Mouse (Mus musculus) mouse trophoblast stem cell (cell line): ENCODE results near the gene Specc1l.
"Not testable (repeated sequence)": the region's sequence is repeated elsewhere in the genome, so short reads cannot be mapped to it uniquely, and the experiment has no call there.

Experiments
- in situ Hi-C, 2 experiments: fragments of 300-500 bp; cut with MseI, MboI; formaldehyde crosslinking; loops; 2 replicates in 1 of 2; 3 replicates in 1 of 2; pipeline ENCODE4 v1.15.1; 2025

Specc1l gene

DNA sequence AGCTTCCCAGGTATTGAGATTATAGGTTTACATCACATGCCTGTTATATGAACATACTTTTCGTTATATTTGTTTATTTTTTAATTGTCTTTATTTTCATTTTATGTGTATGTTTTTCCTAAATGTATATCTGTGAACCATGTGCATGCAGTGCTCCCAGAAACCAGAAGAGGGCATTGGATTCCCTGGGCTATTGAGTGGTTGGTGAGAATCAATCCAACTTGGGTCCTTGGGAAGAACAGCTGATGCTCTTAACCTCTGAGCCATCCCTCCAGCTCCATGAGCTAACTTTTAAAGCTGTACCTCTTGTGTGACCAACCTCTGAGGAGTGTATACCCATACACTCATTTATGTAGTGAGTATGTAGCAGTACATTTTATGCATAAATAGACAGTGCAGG lies 65.6 kb downstream of the Specc1l start:
- in situ Hi-C loops = no loop called here

DNA sequence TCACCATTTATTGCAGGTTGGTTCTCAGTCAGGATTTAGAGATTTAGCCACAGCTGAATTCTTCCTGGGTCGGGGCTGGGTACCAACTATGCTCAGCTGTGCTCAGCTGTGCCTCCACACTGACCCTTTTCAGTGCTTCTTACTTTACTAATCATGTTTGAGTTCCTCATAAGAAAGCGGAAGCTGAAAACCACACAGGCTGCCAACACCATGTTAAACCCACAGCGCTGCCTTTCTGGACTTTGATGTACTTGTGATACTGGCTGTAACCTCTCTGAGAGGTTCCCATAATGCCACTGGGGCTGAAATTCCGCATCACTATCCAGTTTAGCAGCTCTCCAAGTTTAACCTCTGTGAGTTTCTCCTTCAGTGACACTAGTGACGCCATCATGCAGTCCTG lies 70.8 kb downstream of the Specc1l start:
- in situ Hi-C loops = no loop called here

DNA sequence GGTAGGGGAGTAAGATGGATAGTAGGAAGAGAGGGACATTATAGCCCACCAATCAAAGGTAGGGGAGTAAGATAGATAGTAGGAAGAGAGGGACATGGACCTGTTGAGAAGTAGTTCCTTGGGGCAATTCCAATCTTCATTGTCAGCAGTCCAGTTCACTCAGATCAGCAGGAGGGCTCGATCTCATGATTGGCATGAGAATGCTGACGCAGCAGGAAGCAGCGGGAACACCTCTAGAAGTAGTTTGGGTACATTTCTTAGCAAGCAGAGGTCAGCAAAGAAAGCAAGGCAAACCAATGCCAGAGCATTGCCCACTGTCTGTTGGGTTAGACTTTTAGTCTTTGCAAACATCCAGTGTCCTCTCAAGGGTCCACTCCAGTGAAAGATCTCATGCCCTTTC lies 71.9 kb downstream of the Specc1l start:
- in situ Hi-C loops = no loop called here

DNA sequence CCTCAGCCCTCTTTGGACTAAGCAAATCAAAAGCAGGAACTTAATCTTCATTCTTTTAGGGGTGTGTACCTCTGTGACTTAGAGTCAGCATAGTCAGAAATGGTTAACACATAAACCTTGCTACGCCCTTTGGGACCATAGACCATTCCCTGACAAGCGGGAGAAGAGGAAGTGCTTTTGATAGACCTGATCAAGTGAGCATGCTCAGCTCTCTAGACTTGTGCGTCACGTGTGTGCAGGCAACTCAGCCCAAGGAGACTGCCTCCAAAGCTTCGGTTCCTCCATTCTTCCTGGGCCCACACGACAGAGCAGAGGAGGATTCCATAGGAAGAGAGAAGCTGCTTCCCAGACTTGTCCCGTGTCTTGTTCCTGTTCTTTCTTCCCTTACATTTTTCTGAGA lies 76.7 kb downstream of the Specc1l start:
- in situ Hi-C loops = no loop called here

DNA sequence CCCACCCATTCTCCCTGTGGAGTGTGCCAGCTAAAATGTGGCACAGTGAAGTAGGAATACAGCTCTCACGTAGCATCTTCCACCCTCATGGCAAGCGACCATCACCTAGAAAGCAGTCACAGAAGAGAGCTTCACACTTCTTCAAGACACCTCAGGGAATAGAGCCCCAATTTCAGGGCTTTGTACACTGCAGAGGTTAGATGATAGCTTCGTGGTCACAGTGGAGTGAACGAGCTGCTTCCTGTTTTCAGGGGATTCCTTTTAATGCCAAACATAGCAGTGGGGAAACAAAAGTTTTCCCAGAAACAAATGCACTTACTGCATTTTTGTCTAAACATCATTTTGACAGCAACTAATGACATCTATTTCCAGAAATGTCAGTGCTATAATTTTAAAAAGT lies 77.5 kb downstream of the Specc1l start:
- in situ Hi-C loops = no loop called here

DNA sequence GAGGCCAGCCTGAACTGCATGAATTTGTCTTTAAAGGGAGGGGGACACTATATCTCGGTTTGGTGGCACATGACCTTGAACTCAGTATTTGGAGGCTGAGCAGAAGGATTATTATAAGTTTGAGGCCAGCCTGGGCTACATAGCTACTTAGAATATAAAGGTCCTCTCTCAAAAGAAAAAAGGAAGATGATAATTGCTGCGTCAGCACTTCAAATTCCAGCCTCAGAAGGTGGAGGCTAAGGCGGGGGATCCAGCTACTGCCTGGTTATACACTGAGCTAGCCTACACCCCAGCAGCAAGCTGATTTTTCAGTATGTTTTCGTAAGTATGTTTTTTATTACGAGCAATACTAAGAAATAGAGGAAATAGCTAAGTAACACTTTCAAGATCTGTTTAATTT lies 78.8 kb downstream of the Specc1l start:
- in situ Hi-C loops = no loop called here

DNA sequence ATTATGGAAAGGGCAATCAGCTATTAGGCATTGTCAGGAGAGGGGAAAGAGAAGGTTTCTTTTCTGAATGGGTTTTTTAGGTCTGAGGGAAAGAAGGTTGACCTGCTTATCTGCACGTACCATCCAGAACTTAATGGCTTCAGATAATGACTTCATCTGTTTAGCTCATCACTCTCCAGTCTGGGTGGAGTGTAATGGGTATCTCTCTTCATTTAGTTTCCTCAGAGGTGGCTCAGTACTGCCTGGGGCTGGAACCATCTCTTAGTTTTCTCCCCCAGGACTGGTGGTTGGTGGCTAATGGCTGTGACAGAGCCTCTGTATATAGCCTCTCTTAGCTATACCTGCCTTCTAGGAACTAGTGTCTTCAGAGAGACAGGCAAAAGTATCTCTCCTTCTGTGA lies 79.5 kb downstream of the Specc1l start:
- in situ Hi-C loops = no loop called here

DNA sequence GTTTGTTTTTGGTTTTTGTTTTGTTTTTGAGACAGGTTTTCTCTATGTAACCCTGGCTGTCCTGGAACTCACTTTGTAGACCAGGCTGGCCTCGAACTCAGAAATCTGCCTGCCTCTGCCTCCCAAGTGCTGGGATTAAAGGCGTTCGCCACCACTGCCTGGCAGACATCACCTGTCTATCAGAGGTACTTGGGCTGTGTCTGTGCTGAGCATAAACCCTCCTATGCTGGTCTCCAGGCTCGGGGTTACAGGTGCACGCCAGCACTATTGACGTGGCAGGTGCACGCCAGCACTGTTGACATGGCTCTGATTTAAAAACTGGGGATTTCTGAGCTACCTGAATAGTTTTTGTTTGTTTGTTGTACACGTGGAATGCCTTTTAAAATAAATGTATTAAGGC lies 80.3 kb downstream of the Specc1l start:
- in situ Hi-C loops = not testable (repeated sequence)

DNA sequence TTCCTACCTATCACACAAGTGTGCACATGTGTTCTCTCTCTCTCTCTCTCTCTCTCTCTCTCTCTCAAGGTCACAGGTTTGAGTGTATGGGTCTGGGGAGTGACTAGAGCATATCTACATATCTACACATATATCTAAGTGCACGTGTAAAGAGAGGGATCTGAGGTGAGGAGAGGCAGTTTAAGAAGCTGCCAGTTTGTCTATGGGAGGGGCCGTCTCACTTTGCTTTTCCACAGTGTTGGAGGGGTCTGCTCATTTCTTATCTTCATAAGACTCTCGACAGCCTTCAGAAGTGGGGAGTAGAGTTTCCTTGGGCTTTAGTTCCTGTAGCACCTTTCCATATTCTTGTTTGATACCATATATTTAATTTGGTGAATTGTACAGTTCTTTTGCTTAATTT lies 81.4 kb downstream of the Specc1l start:
- in situ Hi-C loops = no loop called here

DNA sequence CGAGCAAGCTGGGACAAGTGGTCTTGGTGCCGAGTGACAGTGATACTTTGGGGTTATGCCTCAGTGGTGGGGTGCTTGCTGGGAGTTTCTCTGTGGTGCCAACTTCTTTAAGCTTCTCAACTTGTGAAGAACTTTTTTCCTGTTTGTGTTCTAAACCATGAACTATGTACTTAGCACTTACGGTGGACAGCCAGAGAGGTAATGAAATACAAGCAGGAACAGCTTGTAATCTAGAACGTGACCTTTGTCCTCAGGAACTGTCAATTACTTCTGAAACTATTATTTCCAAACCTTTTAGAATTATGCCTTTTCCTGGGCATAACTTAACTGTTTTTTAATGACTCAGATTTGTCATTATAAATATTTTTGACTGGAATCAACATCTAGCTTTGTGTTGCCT lies 82.5 kb downstream of the Specc1l start:
- in situ Hi-C loops = no loop called here

DNA sequence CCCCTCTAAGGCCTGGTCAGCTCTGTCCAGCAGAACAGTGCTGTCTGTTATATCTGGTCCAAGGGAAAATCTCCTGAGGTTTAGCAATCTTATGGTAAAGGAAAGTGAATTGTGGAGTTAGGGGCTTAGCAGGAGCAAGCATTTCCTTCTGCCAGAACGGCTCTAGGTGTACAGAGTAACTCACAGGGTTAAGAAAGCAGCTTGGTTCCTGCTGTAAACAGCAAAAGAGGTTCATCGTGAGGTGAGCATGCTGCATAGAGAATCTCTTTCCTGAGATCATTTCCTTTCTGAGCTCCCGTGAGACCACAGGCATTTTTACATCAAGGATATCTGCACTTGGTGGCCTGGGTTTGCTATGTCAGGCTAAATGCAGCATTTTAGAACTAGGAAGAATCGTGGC lies 83.1 kb downstream of the Specc1l start:
- in situ Hi-C loops = no loop called here

DNA sequence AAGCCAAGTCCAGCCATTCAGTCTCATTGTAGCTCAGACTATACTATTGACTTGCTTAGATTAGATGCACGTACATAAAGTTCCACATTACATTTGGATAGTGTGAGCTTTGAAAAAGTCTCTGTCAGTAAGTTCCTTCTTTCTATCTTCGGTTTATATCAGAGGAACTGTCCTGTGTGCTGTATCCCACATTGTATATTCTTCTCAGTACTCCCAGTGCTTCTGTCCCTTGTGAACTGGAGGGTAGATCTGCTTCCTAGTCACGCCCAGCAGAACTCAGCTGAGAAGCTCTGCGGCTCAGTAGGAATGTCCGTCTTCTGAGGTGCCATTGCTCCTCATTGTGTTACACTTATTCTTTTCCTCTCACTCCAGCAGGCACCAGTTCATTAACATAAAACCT lies 86.7 kb downstream of the Specc1l start:
- in situ Hi-C loops = no loop called here

DNA sequence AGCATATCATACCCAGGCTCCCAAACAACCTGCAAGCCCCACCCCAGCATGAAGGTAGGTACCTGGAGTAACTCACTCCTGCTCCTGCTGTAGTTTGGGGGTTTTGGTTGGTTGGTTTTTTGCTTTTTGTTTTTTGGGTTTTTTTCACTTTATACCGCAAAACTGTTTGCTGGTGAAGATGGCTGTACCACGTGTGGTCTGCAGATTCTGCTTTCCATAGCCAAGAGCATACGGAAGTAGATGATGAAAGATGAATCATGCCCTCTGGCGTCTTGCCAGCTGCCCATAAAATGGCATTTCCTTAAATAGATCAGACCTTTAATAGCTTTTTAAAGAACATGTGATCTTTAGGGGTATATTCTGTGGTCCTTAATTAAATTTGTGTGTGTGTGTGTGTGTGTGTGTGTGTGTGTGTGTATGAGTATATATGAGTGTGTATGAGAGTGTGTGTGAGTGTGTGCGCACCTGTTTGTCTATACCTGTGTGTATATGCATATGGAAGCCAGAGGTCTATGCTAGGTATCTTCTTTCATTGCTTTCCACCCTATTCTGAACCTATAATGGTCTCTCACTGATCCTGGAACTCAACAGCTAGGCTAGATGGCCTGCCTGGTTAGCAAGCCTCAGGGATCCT lies 88.0 kb downstream of the Specc1l start:
- in situ Hi-C loops = no loop called here

DNA sequence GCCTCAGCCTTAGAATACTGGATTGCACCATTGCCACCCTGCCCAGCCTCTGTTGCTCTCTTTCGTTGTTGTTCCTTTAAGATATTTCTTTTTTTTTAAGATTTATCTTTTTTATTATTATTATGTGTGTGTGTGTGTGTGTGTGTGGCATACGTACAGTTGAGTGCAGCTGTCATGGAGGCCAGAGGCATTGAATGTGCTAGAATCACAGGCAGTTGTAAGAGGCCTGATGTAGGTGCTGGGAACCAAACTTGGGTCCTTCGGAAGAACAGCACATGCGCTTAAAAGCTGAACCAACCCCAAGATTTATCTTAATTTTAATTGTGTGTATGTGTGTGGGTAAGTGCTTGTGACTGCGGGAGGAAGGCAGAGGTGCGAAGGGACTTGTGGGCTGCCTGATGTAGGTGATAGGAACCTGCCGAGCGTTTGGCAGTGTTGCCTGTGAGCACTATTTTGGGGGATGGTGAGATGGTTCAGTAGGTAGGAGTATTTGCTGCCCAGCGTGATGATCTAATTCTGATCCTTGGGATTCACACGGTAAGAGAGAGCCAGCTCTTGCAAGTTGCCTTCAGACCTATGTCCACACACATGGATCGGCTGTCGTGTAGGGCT lies 89.4 kb downstream of the Specc1l start:
- in situ Hi-C loops = no loop called here

DNA sequence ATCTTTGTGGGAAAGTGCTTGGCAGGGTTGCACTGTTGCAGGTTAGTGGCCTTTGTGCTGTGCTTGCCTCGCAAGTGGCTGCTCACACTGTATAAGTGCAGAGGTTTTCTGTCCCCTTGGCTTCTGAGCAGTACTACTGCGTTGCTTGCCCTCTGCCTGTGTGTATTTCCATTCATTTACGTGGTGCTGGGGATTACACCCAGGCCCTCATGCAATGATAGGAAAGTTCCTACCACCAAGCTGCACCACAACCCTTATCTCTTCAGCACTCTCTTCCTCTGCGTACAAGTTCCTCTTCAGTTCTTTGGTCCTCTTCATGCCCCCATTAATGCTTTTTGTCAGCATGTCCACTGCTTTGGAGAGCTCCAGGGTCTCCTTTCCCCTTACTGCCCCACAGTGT lies 90.1 kb downstream of the Specc1l start:
- in situ Hi-C loops = no loop called here

DNA sequence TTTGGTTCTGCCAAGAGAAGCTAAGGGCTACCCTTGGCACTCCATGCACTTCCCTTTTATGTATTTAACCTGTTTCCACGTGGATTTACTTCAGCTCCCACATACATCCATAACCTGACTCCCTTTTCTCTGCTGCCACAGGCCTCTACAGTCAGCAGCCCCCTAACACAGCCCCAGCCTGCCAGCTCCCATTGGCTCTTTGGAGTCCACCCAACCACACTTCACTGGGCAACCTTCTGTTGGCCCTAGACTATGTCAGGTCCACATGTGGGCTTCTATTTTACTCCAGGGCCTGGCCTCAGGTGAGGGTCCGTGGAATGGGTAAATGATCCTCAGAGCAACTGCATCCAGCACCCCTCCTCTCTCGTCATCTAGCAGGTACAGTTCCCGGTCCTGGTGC lies 90.7 kb downstream of the Specc1l start:
- in situ Hi-C loops = no loop called here

DNA sequence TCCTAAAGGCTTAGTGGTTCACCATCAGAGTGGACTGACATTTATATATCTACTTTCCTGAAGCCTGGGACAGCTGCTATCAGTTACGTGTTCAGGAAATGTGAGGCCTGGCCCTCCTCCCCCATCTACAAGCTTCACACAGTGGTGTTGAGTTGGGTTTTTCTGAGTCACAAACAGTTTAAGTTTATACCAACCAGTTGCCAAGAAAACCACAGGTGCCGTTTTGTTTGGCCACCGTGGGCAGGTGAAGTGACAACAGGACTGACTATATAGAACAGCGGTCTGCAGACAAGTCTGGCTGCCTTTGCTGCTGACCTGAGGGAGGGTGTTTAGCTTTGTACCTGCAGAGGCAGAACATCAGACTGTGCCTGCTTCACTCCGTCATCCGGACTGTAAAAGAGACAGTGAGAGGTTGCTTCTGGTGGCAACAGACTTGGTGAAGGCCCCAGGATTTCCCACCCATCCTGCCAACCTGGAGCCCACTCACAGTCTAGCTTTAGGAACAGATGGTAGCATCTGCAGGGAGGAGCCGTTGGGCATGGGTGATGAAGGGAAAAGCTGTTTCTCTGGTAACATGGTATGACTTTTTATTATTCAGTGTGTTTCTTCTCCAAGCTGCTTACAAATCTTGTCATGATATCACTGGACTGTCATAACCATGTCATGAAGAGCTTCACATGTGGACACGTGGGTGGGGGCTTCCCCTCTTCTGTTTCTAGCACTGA lies 91.6 kb downstream of the Specc1l start:
- in situ Hi-C loops = no loop called here

DNA sequence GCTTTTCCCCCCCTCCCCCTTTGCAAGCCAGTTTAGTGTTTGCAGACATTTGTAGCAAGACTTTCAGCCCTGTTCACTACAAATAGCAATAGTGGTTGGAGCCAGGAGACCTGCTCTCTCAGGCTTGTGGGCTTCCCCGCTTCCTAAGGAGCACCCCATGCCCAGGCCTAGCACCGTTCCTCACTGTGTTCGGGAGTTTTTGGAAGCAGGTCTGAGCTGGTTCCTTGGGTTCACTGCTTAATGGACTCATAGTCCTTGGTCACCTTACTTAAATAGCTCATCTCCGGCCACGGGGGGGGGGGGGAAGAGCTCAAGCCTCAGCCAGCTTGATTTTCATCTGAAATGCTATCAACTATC lies 92.2 kb downstream of the Specc1l start:
- in situ Hi-C loops = no loop called here

DNA sequence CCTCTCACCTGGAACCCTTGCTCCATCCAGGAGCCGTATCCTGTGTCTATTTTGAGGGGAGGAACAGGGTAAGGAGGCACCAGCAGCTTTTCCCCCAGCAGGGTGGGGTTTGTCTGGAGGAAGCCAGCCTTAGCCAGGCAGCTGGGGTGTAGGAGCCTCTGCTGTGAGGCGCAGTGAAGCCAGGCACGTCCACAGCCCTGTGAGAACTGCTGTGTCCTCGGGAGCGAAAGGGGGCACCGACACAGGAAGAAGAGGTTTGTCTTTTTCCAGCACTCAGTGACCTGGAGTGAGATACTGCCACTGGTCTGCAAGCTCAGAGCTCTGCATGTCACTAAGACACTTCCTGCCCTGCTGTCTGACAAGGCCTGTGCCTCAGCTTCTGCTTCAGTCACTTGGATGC lies 92.5 kb downstream of the Specc1l start:
- in situ Hi-C loops = no loop called here

DNA sequence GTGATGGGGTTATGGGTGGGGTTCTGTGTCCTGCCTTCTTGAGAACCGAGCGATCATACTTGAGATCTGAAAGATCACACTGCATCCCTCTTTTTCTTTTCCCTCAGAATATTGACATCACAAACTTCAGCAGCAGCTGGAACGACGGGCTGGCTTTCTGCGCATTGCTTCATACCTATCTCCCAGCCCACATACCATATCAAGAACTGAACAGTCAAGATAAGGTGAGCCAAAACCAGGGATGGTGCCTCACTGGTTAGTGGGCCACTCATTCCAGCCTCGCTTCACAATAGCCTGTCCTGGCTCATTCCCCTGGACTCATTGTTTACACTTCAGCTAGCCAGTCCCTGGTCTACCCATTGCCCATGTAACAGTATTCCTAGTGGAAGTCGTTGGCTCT lies 95.3 kb downstream of the Specc1l start:
- in situ Hi-C loops = no loop called here

DNA sequence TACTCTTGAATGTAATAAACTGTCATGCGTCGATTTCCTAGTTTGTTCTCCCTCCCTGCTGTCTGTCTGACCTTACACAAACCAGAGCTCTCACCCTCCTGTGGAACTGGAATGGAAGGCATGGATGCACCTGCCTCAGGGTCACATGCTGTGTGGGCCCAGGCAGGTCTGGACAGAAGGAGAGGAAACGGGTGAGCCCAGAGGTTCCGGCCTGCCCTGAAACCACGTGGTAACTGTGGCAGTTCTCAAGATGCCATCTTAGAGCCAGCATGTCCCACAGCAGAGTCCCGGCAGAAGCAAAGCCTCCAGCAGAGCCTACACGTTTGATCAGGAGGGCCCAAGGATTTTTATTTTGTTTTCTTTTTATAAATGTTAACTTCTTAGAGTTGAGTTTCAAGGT lies 100.5 kb downstream of the Specc1l start:
- in situ Hi-C loops = loop anchor here in 1 of 2 experiments (10.0 kb wide), 1 partner anchor 122 kb away; no protein-coding TSS in a partner anchor

DNA sequence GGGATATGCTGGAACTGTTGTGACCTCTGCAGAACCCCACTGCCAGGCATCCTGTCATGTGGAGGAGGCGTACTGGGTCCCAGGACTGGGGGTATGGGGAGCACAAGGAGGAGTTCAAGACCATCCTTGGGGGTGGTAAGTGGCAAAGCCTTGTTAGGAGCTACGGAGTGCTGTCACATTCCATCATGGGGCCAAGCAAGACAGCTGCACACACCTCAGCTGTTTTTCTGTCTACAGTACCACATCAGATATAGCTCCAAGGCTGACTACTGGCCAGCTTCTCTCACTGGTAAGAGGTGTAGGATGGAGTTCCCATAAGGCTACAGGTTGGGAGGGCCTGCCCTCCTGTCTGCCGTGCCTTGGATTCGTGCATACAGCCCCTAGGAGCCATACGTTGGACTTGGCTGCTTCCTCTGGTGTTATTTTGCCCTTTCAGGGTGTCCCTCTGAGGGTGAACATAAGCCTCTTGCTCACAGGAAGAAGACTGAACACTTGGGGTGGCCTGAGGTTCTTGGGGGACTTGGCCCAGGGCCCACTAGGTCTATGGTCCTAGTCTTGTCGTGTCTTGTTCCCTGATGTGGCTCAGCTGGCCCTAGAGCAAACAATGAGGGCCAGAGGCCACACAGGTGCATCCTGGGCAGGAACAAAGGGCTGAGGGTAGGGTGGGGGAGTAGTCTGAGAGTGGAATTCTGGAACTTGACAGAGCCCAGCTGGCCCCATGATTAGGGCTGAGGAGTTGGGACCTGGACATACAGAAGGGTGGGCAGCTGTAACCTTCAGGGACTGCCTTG lies 102.5 kb downstream of the Specc1l start:
- in situ Hi-C loops = loop anchor here in 1 of 2 experiments (10.0 kb wide), 1 partner anchor 120 kb away; no protein-coding TSS in a partner anchor
